Mouse (Mus musculus) spleen, adult 2 months (tissue): ENCODE data around the gene Kcnk5. TPM values are rescaled to one million over a fixed set of nuclear protein-coding genes. Genes with fewer than 3 reads are reported as not detected.

Source experiments
- DNase-seq, 2 experiments: peaks; one replicate each; pipeline versions ENCODE4 v3.0.0 to v3.0.0-alpha.2; 2012 to 2021; ENCODE audit warnings: low spot score in 2 of 2, low read depth in 1 of 2
- H3K27ac ChIP-seq: fragments of 200-500 bp; 2 replicates; pipeline ENCODE4 v1.5.1; 2012; ENCODE audit warnings: low read length, inconsistent platforms; ENCODE audit not compliant: insufficient read depth
- H3K27me3 ChIP-seq: fragments of 200-500 bp; 2 replicates; pipeline ENCODE4 v1.6.1; 2012; ENCODE audit warnings: mild to moderate bottlenecking, moderate library complexity, low read length, inconsistent platforms; ENCODE audit not compliant: control insufficient read depth, insufficient read depth
- H3K36me3 ChIP-seq: fragments of 200-500 bp; 2 replicates; pipeline ENCODE4 v1.6.1; 2012; ENCODE audit warnings: mild to moderate bottlenecking, low read length, inconsistent platforms; ENCODE audit not compliant: control insufficient read depth, insufficient read depth
- H3K4me1 ChIP-seq: fragments of 200-500 bp; 2 replicates; pipeline ENCODE4 v1.6.1; 2011; ENCODE audit warnings: inconsistent platforms; ENCODE audit not compliant: control insufficient read depth, insufficient read depth, insufficient read length
- H3K4me3 ChIP-seq: fragments of 200-500 bp; 2 replicates; pipeline ENCODE4 v1.5.1; 2011; ENCODE audit warnings: mild to moderate bottlenecking, inconsistent platforms; ENCODE audit not compliant: insufficient read depth, insufficient read length; ENCODE audit errors: extremely low read depth
- CTCF ChIP-seq: fragments of 200-500 bp; IDR thresholded peaks from 2 replicates; pipeline ENCODE4 v1.5.1; 2011; ENCODE audit warnings: mild to moderate bottlenecking, inconsistent platforms; ENCODE audit not compliant: insufficient read depth, insufficient read length, insufficient replicate concordance; ENCODE audit errors: extremely low read depth
- POLR2A ChIP-seq: fragments of 200-500 bp; IDR thresholded peaks from 2 replicates; pipeline ENCODE4 v1.6.1; 2011; ENCODE audit warnings: low read depth, low read length, inconsistent platforms
- WGBS: fragments of 180-500 bp; shearing (Covaris S2); methylation state at CpG from one replicate; pipeline ENCODE4 v1.1.7; 2018; 5-methylcytosine and 5-hydroxymethylcytosine counted together
- polyA plus RNA-seq: library from polyadenylated mRNA; depleted of rRNA; stranded (reverse); fragments of >200 nt; gene quantifications from 2 replicates; pipeline ENCODE4 v1.2.3, GENCODE M21; 2012

Gene Kcnk5
- polyA plus RNA-seq, 1 experiment: 7.8 TPM

DNA sequence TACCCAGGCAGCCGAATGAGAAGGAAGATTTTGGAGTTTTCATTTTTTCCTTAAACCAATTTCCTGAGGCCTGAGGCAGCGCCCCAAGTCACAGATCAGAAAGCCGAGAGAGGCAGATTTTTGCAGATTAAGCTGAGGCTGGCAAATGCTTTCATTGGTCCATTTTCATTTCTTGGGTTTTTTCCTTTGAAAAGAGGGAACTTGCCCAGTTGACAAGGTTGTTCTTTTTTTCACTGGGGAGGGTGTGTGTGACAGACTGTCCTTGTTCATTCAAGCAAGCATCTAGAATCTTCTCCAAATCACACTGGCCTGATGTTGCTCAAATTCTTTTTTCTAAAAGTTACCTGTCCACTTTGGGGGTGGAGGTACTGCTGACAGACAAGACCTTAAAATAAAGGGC is 2.5 kb downstream of the Kcnk5 start:
- peaks cover 23% of the 10 kb centered on the region for H3K4me1 ChIP-seq
- H3K4me3 ChIP-seq: no peak overlapping the region
- 15% methylated on average over 3 of the region's 3 CpGs for WGBS
- H3K27me3 ChIP-seq: no peaks in the 10 kb centered on the region
- H3K27ac ChIP-seq: peak overlapping the region; percentile 53; the same call in 1 of the 2 replicates
- DNase-seq: no peak
- TF ChIP-seq POLR2A (no peak), CTCF (no peak)
- no peaks in the 10 kb centered on the region for H3K36me3 ChIP-seq

DNA sequence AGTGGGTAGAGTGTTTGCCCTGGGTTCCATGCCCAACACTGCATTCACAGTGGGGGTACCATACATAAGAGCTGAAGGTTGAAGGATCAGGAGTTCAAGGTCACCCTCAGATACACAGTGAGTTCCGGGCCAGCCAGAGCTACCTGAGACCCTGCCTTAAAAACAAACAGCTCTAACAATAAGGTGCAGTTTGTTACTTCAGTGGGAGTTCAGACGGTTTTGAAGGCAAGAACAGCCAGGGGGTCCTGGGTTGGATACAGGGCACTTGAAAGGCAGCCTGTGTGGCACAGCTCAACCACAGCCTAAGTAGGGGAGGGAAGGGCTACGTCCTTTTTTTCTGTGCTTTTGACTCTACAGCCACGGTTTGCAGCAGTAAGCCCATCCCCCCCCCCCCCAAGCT is 3.0 kb downstream of the Kcnk5 start:
- 19% methylated on average over 4 of the region's 4 CpGs for WGBS
- H3K27ac ChIP-seq: no peak overlapping the region
- H3K36me3 ChIP-seq: no peaks in the 10 kb centered on the region
- TF ChIP-seq CTCF (no peak), POLR2A (no peak)
- peaks cover 23% of the 10 kb centered on the region for H3K4me1 ChIP-seq
- H3K4me3 ChIP-seq: peak overlapping the region; percentile 11; the same call in 1 of the 2 replicates
- no peak for DNase-seq
- no peaks in the 10 kb centered on the region for H3K27me3 ChIP-seq

DNA sequence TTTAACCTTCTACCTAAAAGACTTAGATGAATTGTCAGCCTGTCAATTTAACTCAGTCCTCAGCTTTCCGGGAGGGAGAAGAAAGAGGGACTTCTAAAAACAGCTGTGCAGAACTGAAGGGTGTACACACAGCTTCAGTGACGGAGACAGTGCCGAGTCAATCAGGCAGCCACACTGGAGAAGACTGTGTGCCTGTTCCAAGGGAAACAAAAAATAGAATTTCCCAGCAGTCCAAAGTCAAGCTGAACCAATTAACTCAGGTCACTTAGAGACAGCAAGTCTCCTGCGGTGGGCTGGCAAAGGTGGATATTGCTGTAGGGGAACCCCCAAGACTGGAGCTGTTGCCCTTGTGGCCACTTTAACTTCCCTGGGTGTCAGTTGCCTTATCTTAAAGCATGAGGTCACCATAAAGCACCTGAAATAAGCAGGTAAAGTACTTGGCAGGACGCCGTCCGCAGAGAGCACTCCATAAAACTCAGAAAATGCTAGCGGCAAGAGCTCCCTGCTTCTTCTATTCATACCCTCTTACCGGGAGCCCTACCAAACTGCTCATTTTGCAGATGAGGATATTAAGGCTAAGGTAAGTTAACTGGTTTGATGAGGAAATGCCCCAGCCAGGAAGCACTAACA is 4.0 kb downstream of the Kcnk5 start:
- TF ChIP-seq CTCF: no peak
- TF ChIP-seq POLR2A: no peak
- Histone ChIP-seq H3K27me3 (no peaks in the 10 kb centered on the region), H3K4me3 (no peak overlapping the region), H3K27ac (no peak overlapping the region), H3K4me1 (peaks cover 32% of the 10 kb centered on the region), H3K36me3 (no peaks in the 10 kb centered on the region)
- WGBS: 72% methylated on average over 9 of the region's 9 CpGs
- no peak for DNase-seq

DNA sequence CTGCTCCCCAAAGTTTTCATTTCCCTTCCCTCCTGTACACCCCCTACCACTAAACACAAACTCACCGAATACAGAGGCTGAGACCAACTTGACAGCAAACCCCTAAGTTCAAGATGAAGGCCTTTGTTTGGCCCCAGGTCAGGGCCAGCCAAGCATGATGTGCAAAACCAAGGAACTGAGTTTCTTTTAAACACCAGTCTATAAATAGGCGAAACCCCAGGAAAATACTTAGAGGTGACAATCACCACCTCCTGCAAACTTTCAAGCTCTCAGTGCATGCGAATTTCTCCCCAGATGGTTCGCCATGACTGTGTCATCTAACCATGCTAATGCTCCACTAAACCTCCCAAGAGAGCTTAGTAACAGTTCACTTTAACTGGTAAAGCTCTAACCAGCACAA is 5.9 kb downstream of the Kcnk5 start:
- TF ChIP-seq CTCF (no peak), POLR2A (no peak)
- Histone ChIP-seq H3K4me1 (peaks cover 37% of the 10 kb centered on the region), H3K4me3 (no peak overlapping the region), H3K27me3 (no peaks in the 10 kb centered on the region), H3K27ac (no peak overlapping the region), H3K36me3 (no peaks in the 10 kb centered on the region)
- no peak for DNase-seq
- WGBS: 53% methylated on average over 4 of the region's 4 CpGs

DNA sequence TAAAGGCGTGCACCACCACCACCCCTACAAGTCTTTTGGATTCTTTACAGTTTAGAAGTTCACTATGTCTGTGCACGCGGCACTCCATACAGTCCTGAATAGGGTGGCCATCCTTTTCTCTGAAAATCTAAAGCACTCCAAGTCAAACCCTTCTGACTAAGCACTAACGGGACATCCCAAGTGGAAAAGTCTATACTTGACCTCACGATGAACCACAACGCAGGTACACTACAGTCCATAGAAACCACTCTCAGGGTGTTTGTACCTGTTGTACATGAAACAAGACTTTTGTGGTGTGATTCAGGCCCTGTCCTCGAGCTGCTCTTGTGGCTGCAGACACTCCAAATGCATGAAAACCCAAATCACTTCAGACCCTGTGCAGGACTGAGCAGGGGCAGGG is 6.5 kb downstream of the Kcnk5 start:
- no peak for TF ChIP-seq CTCF
- no peak for TF ChIP-seq POLR2A
- 89% methylated on average over 7 of the region's 7 CpGs for WGBS
- DNase-seq: no peak
- Histone ChIP-seq H3K4me3 (no peak overlapping the region), H3K36me3 (no peaks in the 10 kb centered on the region), H3K27me3 (no peaks in the 10 kb centered on the region), H3K4me1 (peaks cover 32% of the 10 kb centered on the region), H3K27ac (no peak overlapping the region)

DNA sequence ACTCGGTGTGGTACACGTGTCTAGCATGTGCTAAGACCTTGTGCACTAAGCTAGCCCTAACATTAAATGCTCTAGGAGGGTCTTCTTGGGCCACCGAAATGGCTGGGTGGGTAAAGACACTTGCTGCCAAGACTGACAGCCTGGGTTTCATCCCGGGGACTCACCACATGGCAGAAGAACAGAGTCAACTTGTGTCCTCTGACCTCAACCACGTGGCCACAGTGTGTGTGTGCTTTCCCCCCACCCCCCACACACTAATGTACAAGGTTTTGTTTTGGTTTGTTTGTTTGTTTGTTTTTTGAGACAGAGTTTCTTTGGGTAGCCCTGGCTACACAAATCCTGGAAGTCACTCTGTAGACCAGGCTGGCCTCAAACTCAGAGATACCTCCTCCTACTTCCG is 6.9 kb downstream of the Kcnk5 start:
- Histone ChIP-seq H3K36me3 (no peaks in the 10 kb centered on the region), H3K4me1 (peaks cover 30% of the 10 kb centered on the region), H3K27me3 (no peaks in the 10 kb centered on the region), H3K4me3 (no peak overlapping the region), H3K27ac (peak overlapping the region; percentile 15; the same call in 1 of the 2 replicates)
- no peak for DNase-seq
- TF ChIP-seq CTCF (no peak), POLR2A (no peak)
- 64% methylated on average over 6 of the region's 6 CpGs for WGBS

DNA sequence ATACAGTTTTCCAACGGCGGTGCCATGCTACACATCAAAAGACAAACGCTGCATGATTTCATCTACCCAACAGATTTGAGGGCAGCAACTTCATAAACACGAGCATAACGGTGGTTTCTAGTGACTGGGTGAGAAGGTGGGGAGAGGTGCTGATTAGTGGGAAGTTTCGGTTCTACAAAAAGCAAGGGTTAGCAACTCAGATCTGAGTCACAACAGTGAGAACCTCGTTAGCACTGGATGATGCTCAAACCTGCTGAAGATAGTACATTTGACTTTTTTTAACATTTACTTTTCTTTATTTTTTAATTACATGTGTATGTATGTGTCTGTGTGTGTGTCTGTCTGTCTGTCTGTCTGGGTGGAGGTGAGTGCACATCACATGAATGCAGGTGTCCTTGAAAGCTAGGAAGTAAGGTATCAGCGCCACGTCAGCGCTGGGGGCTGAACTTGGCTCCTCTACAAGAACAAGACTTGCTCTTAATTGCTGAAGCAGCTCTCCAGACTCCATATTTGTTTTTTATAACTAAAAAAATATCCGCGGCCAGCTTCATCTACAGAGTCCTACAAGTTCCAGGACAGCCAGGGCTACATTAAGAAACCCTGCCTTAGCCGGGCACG is 7.6 kb downstream of the Kcnk5 start:
- no peaks in the 10 kb centered on the region for H3K27me3 ChIP-seq
- H3K4me1 ChIP-seq: peaks cover 27% of the 10 kb centered on the region; the same call in 1 of the 2 replicates
- 41% methylated on average over 14 of the region's 14 CpGs for WGBS
- no peak overlapping the region for H3K4me3 ChIP-seq
- H3K36me3 ChIP-seq: no peaks in the 10 kb centered on the region
- TF ChIP-seq CTCF: no peak
- no peak; the same call in 1 of the 2 replicates for TF ChIP-seq POLR2A
- peak overlapping the region; percentile 69 for H3K27ac ChIP-seq
- peak in 1 of 2 experiments; percentile 53 for DNase-seq
